Comparison of ENCODE assay signal across 19 mouse cellular contexts in genomic region chr5:112628073-112628790, GRCm38 (mm10). TPM values are rescaled to one million over a fixed set of nuclear protein-coding genes. Genes with fewer than 3 reads are reported as not detected.
DNase-seq lines count a peak whose midpoint lies in the region; ATAC-seq lines count a peak whose summit lies in the region.
"Had no signal": no experiment of that assay in that cellular context is flagged by ENCODE, and none has a peak within 500 bp of the region (broad histone marks: within the 10 kb centered on the region; RNA-seq: fewer than 3 reads in every experiment).

No protein-coding gene starts in this region.

- no peak for ATAC-seq in forebrain, embryonic 12.5 days (ENCODE audit: low FRiP score)
- ATAC-seq in forebrain, embryonic 11.5 days (replicated peaks; ENCODE audit: low FRiP score): no peak
- no peak for ATAC-seq in limb, embryonic 13.5 days (ENCODE audit: low FRiP score, low read depth)
- no peak; the same call in 1 of the 2 replicates for ATAC-seq in midbrain, embryonic 14.5 days (ENCODE audit: low FRiP score, low TSS enrichment)
- ATAC-seq: intestine, postnatal 0 days had no signal

- H3K36me3 ChIP-seq in forebrain, embryonic 12.5 days (replicated peaks): no peaks in the 10 kb centered on the region
- no peaks in the 10 kb centered on the region for H3K36me3 ChIP-seq in forebrain, embryonic 11.5 days (ENCODE audit: control insufficient read depth, insufficient read depth, low read length)
- H3K36me3 ChIP-seq in limb, embryonic 13.5 days: no peaks in the 10 kb centered on the region
- H3K36me3 ChIP-seq in limb, embryonic 10.5 days: no peaks in the 10 kb centered on the region
- H3K36me3 ChIP-seq in midbrain, embryonic 14.5 days (ENCODE audit: control insufficient read depth, insufficient read depth, low read length): no peaks in the 10 kb centered on the region
- H3K36me3 ChIP-seq: embryonic facial prominence, embryonic 13.5 days had no signal

- H3K4me2 ChIP-seq in forebrain, embryonic 12.5 days: no peak overlapping the region
- H3K4me2 ChIP-seq in forebrain, embryonic 11.5 days (ENCODE audit: low read depth, low read length, severe bottlenecking): no peak overlapping the region
- 0 out of 2 replicates have a peak overlapping the region, but pooled peaks have one; percentile 1 for H3K4me2 ChIP-seq in limb, embryonic 13.5 days (replicated peaks)
- no peak overlapping the region for H3K4me2 ChIP-seq in midbrain, embryonic 14.5 days (ENCODE audit: low read length)
- H3K4me2 ChIP-seq: embryonic facial prominence, embryonic 13.5 days; liver, embryonic 11.5 days had no signal

- H3K4me1 ChIP-seq in forebrain, embryonic 12.5 days: peaks cover 42% of the 10 kb centered on the region
- H3K4me1 ChIP-seq in forebrain, embryonic 11.5 days (replicated peaks; ENCODE audit: control insufficient read depth, insufficient read depth, low read length): peaks cover 10% of the 10 kb centered on the region; the same call in 1 of the 2 replicates
- no peaks in the 10 kb centered on the region for H3K4me1 ChIP-seq in limb, embryonic 13.5 days
- peaks cover 43% of the 10 kb centered on the region for H3K4me1 ChIP-seq in limb, embryonic 10.5 days
- H3K4me1 ChIP-seq in midbrain, embryonic 14.5 days (ENCODE audit: control insufficient read depth, insufficient read depth, low read length): peaks cover 23% of the 10 kb centered on the region

- H3K4me3 ChIP-seq in forebrain, embryonic 12.5 days (replicated peaks): no peak overlapping the region
- no peak overlapping the region for H3K4me3 ChIP-seq in forebrain, embryonic 11.5 days (ENCODE audit: low read depth, low read length)
- no peak overlapping the region for H3K4me3 ChIP-seq in limb, embryonic 13.5 days
- H3K4me3 ChIP-seq in limb, embryonic 10.5 days: no peak overlapping the region
- no peak overlapping the region for H3K4me3 ChIP-seq in midbrain, embryonic 14.5 days (replicated peaks; ENCODE audit: low read depth, low read length)
- H3K4me3 ChIP-seq: embryonic facial prominence, embryonic 13.5 days had no signal

- WGBS in forebrain, embryonic 12.5 days: 22% methylated on average over 18 of the region's 18 CpGs
- WGBS in forebrain, embryonic 11.5 days: 27% methylated on average over 18 of the region's 18 CpGs
- WGBS in limb, embryonic 13.5 days: 24% methylated on average over 18 of the region's 18 CpGs
- 22% methylated on average over 18 of the region's 18 CpGs for WGBS in limb, embryonic 10.5 days
- WGBS in midbrain, embryonic 14.5 days: 22% methylated on average over 18 of the region's 18 CpGs

- no peak for DNase-seq in forebrain, embryonic 11.5 days (ENCODE audit: low spot score)
- no peak for DNase-seq in limb, embryonic 10.5 days (ENCODE audit: low spot score)
- DNase-seq in brain, adult 2 months (ENCODE audit: low read depth, low spot score): peak; percentile 57
- peak; percentile 73 for DNase-seq in midbrain, embryonic 14.5 days
- DNase-seq in left cerebral cortex, postnatal 14 days (ENCODE audit: low spot score in 2 of 2): no peak
- DNase-seq in kidney, adult 8-10 months: no peak
- DNase-seq: adrenal gland, adult 8-10 months; left cerebral cortex, postnatal 4 days; lung, adult 18-20 months; lung, postnatal 14 days; right cerebral cortex, adult 18-20 months; thymus, postnatal 36 days had no signal

- H3K27me3 ChIP-seq in forebrain, embryonic 12.5 days: 0 out of 2 replicates have a peak, but pooled peaks cover 3% of the 10 kb centered on the region
- no peaks in the 10 kb centered on the region for H3K27me3 ChIP-seq in forebrain, embryonic 11.5 days (ENCODE audit: control insufficient read depth, insufficient read depth, low read length)
- H3K27me3 ChIP-seq in limb, embryonic 13.5 days: peaks cover 19% of the 10 kb centered on the region
- H3K27me3 ChIP-seq in limb, embryonic 10.5 days (ENCODE audit: low read depth, poor library complexity, severe bottlenecking): peaks cover 7% of the 10 kb centered on the region; the same call in 1 of the 2 replicates
- H3K27me3 ChIP-seq in midbrain, embryonic 14.5 days (ENCODE audit: control insufficient read depth, insufficient read depth, low read length): no peaks in the 10 kb centered on the region
- H3K27me3 ChIP-seq: embryonic facial prominence, embryonic 13.5 days had no signal

- intact Hi-C loops in left cerebral cortex, postnatal 14 days (cut with DNase I): no loop called here

- H3K27ac ChIP-seq in forebrain, embryonic 12.5 days: peak overlapping the region; percentile 42; the same call in 1 of the 2 replicates
- no peak overlapping the region for H3K27ac ChIP-seq in forebrain, embryonic 11.5 days (ENCODE audit: low read depth, low read length)
- no peak overlapping the region for H3K27ac ChIP-seq in limb, embryonic 13.5 days
- no peak overlapping the region for H3K27ac ChIP-seq in limb, embryonic 10.5 days
- peak overlapping the region; percentile 74 for H3K27ac ChIP-seq in midbrain, embryonic 14.5 days (replicated peaks; ENCODE audit: low read depth, low read length)
- H3K27ac ChIP-seq: embryonic facial prominence, embryonic 13.5 days; kidney, postnatal 0 days had no signal

- peaks cover 7% of the 10 kb centered on the region; the same call in 1 of the 2 replicates for H3K9me3 ChIP-seq in forebrain, embryonic 12.5 days
- H3K9me3 ChIP-seq in forebrain, embryonic 11.5 days (ENCODE audit: control insufficient read depth, low read length): no peaks in the 10 kb centered on the region
- 0 out of 2 replicates have a peak, but pooled peaks cover 6% of the 10 kb centered on the region for H3K9me3 ChIP-seq in limb, embryonic 13.5 days
- H3K9me3 ChIP-seq in limb, embryonic 10.5 days (replicated peaks): no peaks in the 10 kb centered on the region
- 0 out of 2 replicates have a peak, but pooled peaks cover 4% of the 10 kb centered on the region for H3K9me3 ChIP-seq in midbrain, embryonic 14.5 days (ENCODE audit: control insufficient read depth, low read length)

- no peak overlapping the region for H3K9ac ChIP-seq in forebrain, embryonic 12.5 days
- H3K9ac ChIP-seq in forebrain, embryonic 11.5 days (ENCODE audit: low read length): no peak overlapping the region
- H3K9ac ChIP-seq in limb, embryonic 13.5 days: no peak overlapping the region
- H3K9ac ChIP-seq in midbrain, embryonic 14.5 days (replicated peaks; ENCODE audit: low read length): no peak overlapping the region

RNA-seq across cellular contexts. Expression of gene Sez6l, which starts 51.2 kb away (rescaled TPM):
- polyA plus RNA-seq in forebrain, embryonic 12.5 days (2016; fragmentation: Nextera tagmentation; extraction: Ambion mirVana): 13.4 and 14.8 TPM in 2 replicates
- polyA plus RNA-seq in forebrain, embryonic 11.5 days (2014; fragmentation: Nextera tagmentation; extraction: Ambion mirVana): 4.8 and 5.8 TPM in 2 replicates
- polyA plus RNA-seq in limb, embryonic 13.5 days (2015; fragmentation: Nextera tagmentation; extraction: Ambion mirVana): 0.25 and 0.40 TPM in 2 replicates
- 0.09 and 0.16 TPM in 2 replicates for polyA plus RNA-seq in limb, embryonic 10.5 days (2016; fragmentation: Nextera tagmentation; extraction: Ambion mirVana)
- polyA plus RNA-seq in midbrain, embryonic 14.5 days (2014; fragmentation: Nextera tagmentation; extraction: Ambion mirVana): 46.3 and 49.9 TPM in 2 replicates
- 100 to 1,000 TPM; 158 to 164 TPM for total RNA-seq in left cerebral cortex, postnatal 14 days (2021)
- total RNA-seq: megakaryocyte, adult 5-6 weeks had no signal

Comparison
In these comparisons a context has a peak if more than half of its experiments do, and no peak if none do; other contexts are left out.
1. H3K27ac ChIP-seq: peak in forebrain, embryonic 12.5 days (single experiment) and midbrain, embryonic 14.5 days (single experiment); none in forebrain, embryonic 11.5 days (single experiment), limb, embryonic 13.5 days (single experiment) and limb, embryonic 10.5 days (single experiment).
2. DNase-seq: peak in brain, adult 2 months (single experiment) and midbrain, embryonic 14.5 days (single experiment); none in forebrain, embryonic 11.5 days (single experiment), limb, embryonic 10.5 days (single experiment), left cerebral cortex, postnatal 14 days (0 of 2) and kidney, adult 8-10 months (0 of 2).